Mouse (Mus musculus) CH12.LX (cell line): Measurements from ENCODE around the gene Gas6. TPM values are rescaled to one million over a fixed set of nuclear protein-coding genes. Genes with fewer than 3 reads are reported as not detected.

Source experiments
- DNase-seq: peaks from one replicate; pipeline ENCODE4 v3.0.0-alpha.2; 2013; ENCODE audit errors: extremely low read depth
- H3K27ac ChIP-seq: 2 replicates; pipeline ENCODE4 v1.5.1; 2012; ENCODE audit warnings: low read depth, mild to moderate bottlenecking, control low read depth, moderate library complexity; ENCODE audit not compliant: insufficient read depth
- H3K27me3 ChIP-seq: replicated peaks from 2 replicates; pipeline ENCODE3; 2012; ENCODE audit warnings: inconsistent platforms
- H3K36me3 ChIP-seq, 2 experiments: replicated peaks in 1 of 2; 2 replicates each; pipeline versions ENCODE3 to v1.6.1; 2012; ENCODE audit warnings: inconsistent platforms in 1 of 2, low read length in 1 of 2, mild to moderate bottlenecking in 1 of 2, mixed read lengths in 1 of 2, moderate library complexity in 1 of 2; ENCODE audit not compliant: control insufficient read depth in 1 of 2, insufficient read depth in 1 of 2
- H3K4me1 ChIP-seq, 2 experiments: 2 replicates each; pipeline ENCODE4 v1.6.1; 2012; ENCODE audit warnings: inconsistent platforms in 1 of 2, moderate library complexity in 1 of 2; ENCODE audit not compliant: insufficient read depth in 2 of 2, control insufficient read depth in 1 of 2
- H3K4me2 ChIP-seq: 2 replicates; pipeline ENCODE4 v1.6.1; 2012; ENCODE audit warnings: low read depth, mild to moderate bottlenecking, control low read depth; ENCODE audit not compliant: poor library complexity, insufficient read depth, severe bottlenecking
- H3K4me3 ChIP-seq, 3 experiments: fragments of 150-350 bp in 1 of 3; sonication (generic) in 1 of 3; replicated peaks in 1 of 3; 2 replicates each; pipeline versions ENCODE3 to v1.5.1; 2011 to 2012; ENCODE audit warnings: low read depth in 2 of 3, low read length in 2 of 3, mild to moderate bottlenecking in 2 of 3, moderate library complexity in 2 of 3, control low read depth in 1 of 3, improper control_type of control experiment in 1 of 3, inconsistent platforms in 1 of 3, mixed read lengths in 1 of 3; ENCODE audit not compliant: poor library complexity in 1 of 3
- H3K79me2 ChIP-seq: replicated peaks from 2 replicates; pipeline ENCODE4 v1.6.1; 2012; ENCODE audit warnings: mild to moderate bottlenecking, moderate library complexity; ENCODE audit not compliant: control insufficient read depth, poor library complexity, insufficient read depth, severe bottlenecking; ENCODE audit errors: extremely low read depth
- H3K9ac ChIP-seq: 2 replicates; pipeline ENCODE4 v1.6.1; 2012; ENCODE audit warnings: low read depth, mild to moderate bottlenecking, control low read depth, moderate library complexity; ENCODE audit not compliant: insufficient read depth
- H3K9me3 ChIP-seq: replicated peaks from 2 replicates; pipeline ENCODE3; 2012; ENCODE audit warnings: low read length, inconsistent platforms, mixed read lengths
- BHLHE40 ChIP-seq: IDR thresholded peaks from 2 replicates; pipeline ENCODE4 v1.6.1; 2011; ENCODE audit warnings: mild to moderate bottlenecking, low read depth, low read length, improper control_type of control experiment
- CHD1 ChIP-seq: IDR thresholded peaks from 2 replicates; pipeline ENCODE4 v1.6.1; 2012; ENCODE audit warnings: low read depth, low read length, improper control_type of control experiment, inconsistent platforms
- CTCF ChIP-seq, 2 experiments: IDR thresholded peaks in 1 of 2; conservative IDR thresholded peaks in 1 of 2; 2 replicates each; pipeline ENCODE4 v1.5.1; 2011 to 2012; ENCODE audit warnings: low read depth in 2 of 2, low read length in 2 of 2, improper control_type of control experiment in 1 of 2, inconsistent platforms in 1 of 2, mild to moderate bottlenecking in 1 of 2, moderate library complexity in 1 of 2
- E2F4 ChIP-seq: IDR thresholded peaks from 2 replicates; pipeline ENCODE4 v1.6.1; 2011; ENCODE audit warnings: low read depth, low read length, improper control_type of control experiment; ENCODE audit not compliant: insufficient replicate concordance
- ELF1 ChIP-seq: IDR thresholded peaks from 2 replicates; pipeline ENCODE4 v1.6.1; 2014; ENCODE audit warnings: low read depth, mild to moderate bottlenecking, inconsistent platforms, low read length, improper control_type of control experiment
- EP300 ChIP-seq: IDR thresholded peaks from 2 replicates; pipeline ENCODE4 v1.6.1; 2011; ENCODE audit warnings: low read length, improper control_type of control experiment
- ETS1 ChIP-seq: conservative IDR thresholded peaks from 2 replicates; pipeline ENCODE4 v1.6.1; 2012; ENCODE audit warnings: low read depth, mild to moderate bottlenecking, inconsistent platforms, low read length, improper control_type of control experiment, moderate library complexity
- GABPA ChIP-seq: IDR thresholded peaks from 2 replicates; pipeline ENCODE4 v1.6.1; 2012; ENCODE audit warnings: low read depth, low read length, improper control_type of control experiment, inconsistent platforms; ENCODE audit not compliant: insufficient replicate concordance
- HCFC1 ChIP-seq: IDR thresholded peaks from 2 replicates; pipeline ENCODE4 v1.6.1; 2012; ENCODE audit warnings: low read depth, mild to moderate bottlenecking, inconsistent platforms, low read length, improper control_type of control experiment
- IRF4 ChIP-seq: IDR thresholded peaks from 2 replicates; pipeline ENCODE4 v1.6.1; 2014; ENCODE audit warnings: low read depth, mild to moderate bottlenecking, inconsistent platforms, low read length, improper control_type of control experiment
- JUN ChIP-seq: IDR thresholded peaks from 2 replicates; pipeline ENCODE4 v1.6.1; 2011; ENCODE audit warnings: low read depth, mild to moderate bottlenecking, low read length, improper control_type of control experiment, moderate library complexity; ENCODE audit not compliant: insufficient read depth
- JUND ChIP-seq: conservative IDR thresholded peaks from 2 replicates; pipeline ENCODE4 v1.6.1; 2011; ENCODE audit warnings: low read depth, low read length, improper control_type of control experiment
- KAT2A ChIP-seq: IDR thresholded peaks from 2 replicates; pipeline ENCODE4 v1.6.1; 2012; ENCODE audit warnings: low read length, improper control_type of control experiment, inconsistent platforms; ENCODE audit not compliant: insufficient replicate concordance
- MAFK ChIP-seq: IDR thresholded peaks from 2 replicates; pipeline ENCODE4 v1.6.1; 2011; ENCODE audit warnings: low read length, improper control_type of control experiment; ENCODE audit not compliant: insufficient replicate concordance
- MAX ChIP-seq: IDR thresholded peaks from 2 replicates; pipeline ENCODE4 v1.6.1; 2011; ENCODE audit warnings: low read length, improper control_type of control experiment
- MAZ ChIP-seq: IDR thresholded peaks from 2 replicates; pipeline ENCODE4 v1.6.1; 2012; ENCODE audit warnings: low read depth, mild to moderate bottlenecking, inconsistent platforms, low read length, improper control_type of control experiment, moderate library complexity
- MEF2A ChIP-seq: IDR thresholded peaks from 2 replicates; pipeline ENCODE4 v1.6.1; 2014; ENCODE audit warnings: low read depth, mild to moderate bottlenecking, inconsistent platforms, low read length, improper control_type of control experiment, borderline replicate concordance
- MXI1 ChIP-seq: IDR thresholded peaks from 2 replicates; pipeline ENCODE4 v1.6.1; 2011; ENCODE audit warnings: mild to moderate bottlenecking, low read depth, low read length, improper control_type of control experiment
- MYC ChIP-seq: IDR thresholded peaks from 2 replicates; pipeline ENCODE4 v1.6.1; 2011; ENCODE audit warnings: low read depth, mild to moderate bottlenecking, improper control_type of control experiment, low read length
- NELFE ChIP-seq: IDR thresholded peaks from 2 replicates; pipeline ENCODE4 v1.6.1; 2011; ENCODE audit warnings: low read depth, low read length, improper control_type of control experiment
- PAX5 ChIP-seq: IDR thresholded peaks from 2 replicates; pipeline ENCODE4 v1.6.1; 2012; ENCODE audit warnings: low read length, inconsistent platforms, mixed read lengths
- POLR2A ChIP-seq: IDR thresholded peaks from 2 replicates; pipeline ENCODE4 v1.6.1; 2011; ENCODE audit warnings: low read depth, mild to moderate bottlenecking, improper control_type of control experiment, low read length
- POLR2AphosphoS2 ChIP-seq: IDR thresholded peaks from 2 replicates; pipeline ENCODE4 v1.6.1; 2011; ENCODE audit warnings: low read depth, low read length, improper control_type of control experiment
- RAD21 ChIP-seq: IDR thresholded peaks from 2 replicates; pipeline ENCODE4 v1.6.1; 2011; ENCODE audit warnings: low read depth, mild to moderate bottlenecking, low read length, improper control_type of control experiment, moderate library complexity
- RCOR1 ChIP-seq: conservative IDR thresholded peaks from 2 replicates; pipeline ENCODE4 v1.6.1; 2012; ENCODE audit warnings: low read depth, mild to moderate bottlenecking, inconsistent platforms, low read length, improper control_type of control experiment
- SMC3 ChIP-seq: IDR thresholded peaks from 2 replicates; pipeline ENCODE4 v1.6.1; 2011; ENCODE audit warnings: low read depth, low read length, improper control_type of control experiment
- TBP ChIP-seq: conservative IDR thresholded peaks from 2 replicates; pipeline ENCODE4 v1.6.1; 2011; ENCODE audit warnings: low read depth, low read length, improper control_type of control experiment
- UBTF ChIP-seq: IDR thresholded peaks from 2 replicates; pipeline ENCODE4 v1.6.1; 2012; ENCODE audit warnings: low read depth, mild to moderate bottlenecking, inconsistent platforms, low read length, improper control_type of control experiment, moderate library complexity
- USF1 ChIP-seq: IDR thresholded peaks from 2 replicates; pipeline ENCODE4 v1.6.1; 2014; ENCODE audit warnings: low read depth, mild to moderate bottlenecking, inconsistent platforms, low read length, improper control_type of control experiment
- ZC3H11A ChIP-seq: IDR thresholded peaks from 2 replicates; pipeline ENCODE4 v1.6.1; 2012; ENCODE audit warnings: low read depth, mild to moderate bottlenecking, inconsistent platforms, low read length, improper control_type of control experiment
- ZNF384 ChIP-seq: IDR thresholded peaks from 2 replicates; pipeline ENCODE4 v1.6.1; 2012; ENCODE audit warnings: low read depth, low read length, improper control_type of control experiment, inconsistent platforms
- dilution Hi-C: fragments of 300-500 bp; cut with MboI; formaldehyde crosslinking; loops from 2 replicates; pipeline ENCODE4 v1.14.3; 2020; ENCODE audit warnings: low sequenced_read_pairs; ENCODE audit not compliant: extremely low pct_unique_long_range_greater_than_20kb, extremely low pct_ligation_motif_present
- in situ Hi-C: fragments of 300-500 bp; cut with MboI; formaldehyde crosslinking; loops from 3 replicates; pipeline ENCODE4 v1.14.3; 2019; ENCODE audit warnings: low sequenced_read_pairs, low pct_ligation_motif_present, low pct_unique_long_range_greater_than_20kb, mixed read lengths
- polyA plus RNA-seq: library from polyadenylated mRNA; unstranded; fragments of >175 nt; gene quantifications from 2 replicates; pipeline ENCODE4 v1.2.1, GENCODE M21; 2012; ENCODE audit warnings: low read depth; ENCODE audit not compliant: insufficient read length
- total RNA-seq, 2 experiments: library from RNA; depleted of rRNA; stranded (reverse); fragments of 300-350 nt in 1 of 2; fragments of >200 nt in 1 of 2; gene quantifications; 2 replicates each; pipeline ENCODE4 v1.2.3; 2012 to 2014

Gas6 gene
- total and polyA plus RNA-seq, 3 experiments, result not detected

DNA sequence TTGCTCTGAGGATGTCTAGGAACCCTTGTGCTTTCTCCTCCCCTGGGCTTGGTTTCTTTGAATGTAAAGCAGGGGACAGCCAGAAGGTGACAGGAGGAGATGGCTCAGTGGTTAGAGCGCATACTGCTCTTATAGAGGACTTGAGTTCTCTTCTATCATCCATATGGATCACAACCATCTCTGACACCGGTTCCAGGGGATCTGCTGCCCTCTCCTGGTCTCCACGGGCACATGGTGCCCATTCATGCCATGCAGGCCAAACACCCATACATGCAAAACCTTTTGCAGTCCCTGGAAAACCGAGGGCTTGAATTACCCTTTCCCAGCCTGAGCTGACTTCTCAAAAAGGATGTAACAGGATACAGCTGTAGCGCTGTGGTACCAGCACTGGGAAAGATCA lies 27.3 kb downstream of the Gas6 start:
- H3K4me3 ChIP-seq, result no peak overlapping the region
- no peaks in the 10 kb centered on the region for H3K9me3 ChIP-seq
- no peaks in the 10 kb centered on the region for H3K36me3 ChIP-seq
- no peak overlapping the region for H3K27ac ChIP-seq
- no peak for TF ChIP-seq POLR2A
- no peak for TF ChIP-seq JUND
- no peak for TF ChIP-seq EP300
- no peak for TF ChIP-seq USF1
- TF ChIP-seq PAX5, result no peak
- TF ChIP-seq ZNF384, result no peak
- peak in 1 of 2 experiments; percentile 60; a peak in 3 of 4 replicates for TF ChIP-seq CTCF (conservative IDR thresholded peaks at IDR 0.05 in 1 of 2, IDR thresholded peaks at IDR 0.05 in 1 of 2; ENCODE audit: low read depth in 2 of 2, low read length in 2 of 2)
- TF ChIP-seq RAD21, result peak; percentile 49
- no peak for TF ChIP-seq BHLHE40
- TF ChIP-seq KAT2A, result no peak
- TF ChIP-seq MAZ, result no peak
- TF ChIP-seq HCFC1, result no peak
- no peak for TF ChIP-seq IRF4
- TF ChIP-seq MYC, result no peak
- TF ChIP-seq NELFE, result no peak
- TF ChIP-seq POLR2AphosphoS2, result no peak
- TF ChIP-seq MAX, result no peak
- peak; percentile 41 for TF ChIP-seq SMC3
- no peak for TF ChIP-seq RCOR1
- no peak for TF ChIP-seq ETS1
- no peak for TF ChIP-seq GABPA
- TF ChIP-seq TBP, result no peak
- no peak for TF ChIP-seq ZC3H11A
- TF ChIP-seq ELF1, result no peak
- dilution Hi-C loops (no loop called here), in situ Hi-C loops (loop anchor here (10.0 kb wide), 1 partner anchor 278 kb away; no protein-coding TSS in a partner anchor)
- H3K27me3 ChIP-seq, result peaks cover 66% of the 10 kb centered on the region
- no peak overlapping the region for H3K4me2 ChIP-seq
- peaks cover 5 to 17% of the 10 kb centered on the region in 2 experiments for H3K4me1 ChIP-seq
- no peak for DNase-seq
- no peaks in the 10 kb centered on the region for H3K79me2 ChIP-seq
- no peak overlapping the region for H3K9ac ChIP-seq

DNA sequence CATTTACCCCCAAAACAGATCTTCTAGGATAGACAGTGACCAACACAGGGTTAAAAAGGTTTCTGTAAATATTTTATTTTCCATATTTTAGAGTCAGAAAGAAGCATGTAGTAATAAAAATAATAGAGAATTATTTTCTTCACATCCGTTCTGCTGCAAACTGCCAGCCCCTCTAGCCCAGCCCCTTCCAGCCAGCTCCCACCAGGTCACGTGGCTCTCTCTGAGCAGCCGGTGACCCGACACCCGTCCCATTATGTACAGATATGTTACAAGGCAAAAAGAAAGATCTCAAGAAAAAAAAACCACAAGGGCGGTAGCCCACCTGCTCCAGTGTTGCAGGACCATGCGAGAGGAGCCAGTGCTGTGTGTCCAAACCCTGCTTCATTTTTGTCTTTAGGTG lies 29.0 kb downstream of the Gas6 start:
- H3K36me3 ChIP-seq, result no peaks in the 10 kb centered on the region
- H3K4me3 ChIP-seq, result no peak overlapping the region
- H3K4me2 ChIP-seq, result no peak overlapping the region
- DNase-seq, result no peak
- H3K27ac ChIP-seq, result no peak overlapping the region
- H3K9ac ChIP-seq, result no peak overlapping the region
- in situ Hi-C loops (loop anchor here (10.0 kb wide), 1 partner anchor 279 kb away; no protein-coding TSS in a partner anchor), dilution Hi-C loops (no loop called here)
- peaks cover 3 to 24% of the 10 kb centered on the region in 2 experiments for H3K4me1 ChIP-seq
- H3K79me2 ChIP-seq, result no peaks in the 10 kb centered on the region
- TF ChIP-seq CTCF (conservative IDR thresholded peaks at IDR 0.05 in 1 of 2, IDR thresholded peaks at IDR 0.05 in 1 of 2; ENCODE audit: low read depth in 2 of 2, low read length in 2 of 2) (no peak), POLR2AphosphoS2 (no peak), JUND (no peak), IRF4 (no peak), BHLHE40 (no peak), ZNF384 (no peak), JUN (no peak), MAX (no peak), UBTF (no peak), CHD1 (no peak), USF1 (no peak), MXI1 (no peak), E2F4 (no peak), ELF1 (no peak), PAX5 (no peak), MAFK (no peak), MEF2A (no peak), ETS1 (no peak)
- no peaks in the 10 kb centered on the region for H3K9me3 ChIP-seq
- H3K27me3 ChIP-seq, result peaks cover 66% of the 10 kb centered on the region
